Comparison of ENCODE assay signal across 8 mouse cellular contexts in the genomic region with DNA sequence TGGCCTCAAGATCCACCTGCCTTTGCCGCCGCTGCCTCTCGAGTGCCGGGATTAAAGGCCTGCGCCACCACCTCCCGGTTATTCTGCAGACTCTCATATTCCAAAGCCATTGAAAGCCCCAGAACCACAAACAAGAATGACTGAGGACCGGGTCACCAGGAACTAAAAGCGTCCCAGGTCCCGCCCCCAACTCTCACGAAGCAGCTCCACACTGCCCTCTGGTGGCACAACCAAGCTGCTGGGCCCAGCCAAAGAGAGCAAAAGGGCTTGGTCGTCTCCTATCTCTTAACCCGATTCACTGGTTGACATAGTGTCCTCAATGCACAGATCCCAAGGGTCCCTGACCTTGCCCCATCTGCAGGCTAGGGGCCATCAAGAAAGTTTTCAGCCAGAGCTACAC. TPM values are rescaled to one million over a fixed set of nuclear protein-coding genes. Genes with fewer than 3 reads are reported as not detected.
DNase-seq lines count a peak whose midpoint lies in the region; ATAC-seq and TF ChIP-seq lines count a peak whose summit lies in the region.

No protein-coding gene starts in this region.

- peak overlapping the region; percentile 53 for H3K9ac ChIP-seq in heart, adult 2 months (ENCODE audit: low read depth, low read length)
- no peak overlapping the region for H3K9ac ChIP-seq in limb, embryonic 11.5 days (ENCODE audit: low read length)
- H3K9ac ChIP-seq in midbrain, embryonic 12.5 days (replicated peaks) = no peak overlapping the region

- H3K4me1 ChIP-seq in embryonic facial prominence, embryonic 10.5 days = peaks cover 55% of the 10 kb centered on the region
- peaks cover 12% of the 10 kb centered on the region for H3K4me1 ChIP-seq in heart, adult 2 months (ENCODE audit: control insufficient read depth, insufficient read depth, low read length)
- H3K4me1 ChIP-seq in limb, embryonic 11.5 days (ENCODE audit: control insufficient read depth, insufficient read depth, low read length) = peaks cover 22% of the 10 kb centered on the region
- peaks cover 19% of the 10 kb centered on the region for H3K4me1 ChIP-seq in midbrain, embryonic 12.5 days

- ATAC-seq in limb, embryonic 11.5 days (ENCODE audit: insufficient number of reproducible peaks, low FRiP score, low TSS enrichment, low read depth) = no peak
- no peak for ATAC-seq in midbrain, embryonic 12.5 days (ENCODE audit: low FRiP score, low read depth)

- peak overlapping the region; percentile 32 for H3K4me2 ChIP-seq in limb, embryonic 11.5 days (ENCODE audit: low read depth, severe bottlenecking)
- H3K4me2 ChIP-seq in midbrain, embryonic 12.5 days (replicated peaks) = peak overlapping the region; percentile 48

- peak; percentile 94 for DNase-seq in adrenal gland, postnatal 14 days
- peak; percentile 90 for DNase-seq in embryonic facial prominence, embryonic 10.5 days (ENCODE audit: low spot score)
- DNase-seq in heart, adult 2 months = peak; percentile 89 to 94
- DNase-seq in kidney, adult 18-20 months = peak; percentile 94
- DNase-seq in limb, embryonic 11.5 days (ENCODE audit: low spot score) = peak; percentile 95
- peak; percentile 92 for DNase-seq in right cerebral cortex, postnatal 4 days
- DNase-seq in yolk sac, embryonic 10.5 days (ENCODE audit: low spot score) = peak; percentile 81

- no peaks in the 10 kb centered on the region for H3K36me3 ChIP-seq in embryonic facial prominence, embryonic 10.5 days (replicated peaks)
- H3K36me3 ChIP-seq in heart, adult 2 months (ENCODE audit: control insufficient read depth, insufficient read depth, low read length) = no peaks in the 10 kb centered on the region
- H3K36me3 ChIP-seq in limb, embryonic 11.5 days (ENCODE audit: control insufficient read depth, insufficient read depth, low read length) = no peaks in the 10 kb centered on the region
- H3K36me3 ChIP-seq in midbrain, embryonic 12.5 days = no peaks in the 10 kb centered on the region

- WGBS in embryonic facial prominence, embryonic 10.5 days = under 1% methylated on average over 12 of the region's 12 CpGs
- 2% methylated on average over 12 of the region's 12 CpGs for WGBS in heart, adult 2 months
- 3% methylated on average over 12 of the region's 12 CpGs for WGBS in limb, embryonic 11.5 days
- WGBS in midbrain, embryonic 12.5 days = under 1% methylated on average over 12 of the region's 12 CpGs

- no peaks in the 10 kb centered on the region for H3K79me2 ChIP-seq in heart, adult 2 months (replicated peaks; ENCODE audit: control insufficient read depth, insufficient read depth, low read length)

- peak; percentile 68; the same call in 1 of the 2 replicates for TF ChIP-seq EP300 in heart, adult 2 months (IDR thresholded peaks at IDR 0.05; ENCODE audit: insufficient read depth, low read depth, low read length)

- TF ChIP-seq CTCF in heart, adult 2 months (IDR thresholded peaks at IDR 0.05) = no peak; the same call in 1 of the 2 replicates

- peak overlapping the region; percentile 43 for H3K4me3 ChIP-seq in embryonic facial prominence, embryonic 10.5 days
- H3K4me3 ChIP-seq in heart, adult 2 months = peak overlapping the region; percentile 50
- peak overlapping the region; percentile 15; the same call in 1 of the 2 replicates for H3K4me3 ChIP-seq in limb, embryonic 11.5 days (ENCODE audit: low read depth, low read length)
- H3K4me3 ChIP-seq in midbrain, embryonic 12.5 days = peak overlapping the region; percentile 25

- intact Hi-C loops in heart, adult 2 months (cut with DNase I) = loop anchor here (1.0 kb wide), 2 partner anchors 15 to 70 kb away; no protein-coding TSS in a partner anchor

- peak; percentile 45; the same call in 1 of the 2 replicates for TF ChIP-seq POLR2A in heart, adult 2 months (IDR thresholded peaks at IDR 0.05; ENCODE audit: insufficient read depth, low read depth, low read length)

- H3K27ac ChIP-seq in embryonic facial prominence, embryonic 10.5 days (replicated peaks) = no peak overlapping the region
- H3K27ac ChIP-seq in heart, adult 2 months = peak overlapping the region; percentile 59
- no peak overlapping the region for H3K27ac ChIP-seq in limb, embryonic 11.5 days (replicated peaks; ENCODE audit: low read depth, low read length)
- no peak overlapping the region for H3K27ac ChIP-seq in midbrain, embryonic 12.5 days (replicated peaks)

- H3K9me3 ChIP-seq in embryonic facial prominence, embryonic 10.5 days = no peaks in the 10 kb centered on the region
- H3K9me3 ChIP-seq in limb, embryonic 11.5 days (ENCODE audit: control insufficient read depth, low read length) = no peaks in the 10 kb centered on the region
- no peaks in the 10 kb centered on the region for H3K9me3 ChIP-seq in midbrain, embryonic 12.5 days

- H3K27me3 ChIP-seq in embryonic facial prominence, embryonic 10.5 days (replicated peaks; ENCODE audit: low read depth, poor library complexity, severe bottlenecking) = peaks cover 65% of the 10 kb centered on the region
- H3K27me3 ChIP-seq in heart, adult 2 months (ENCODE audit: control insufficient read depth, insufficient read depth, low read length) = peaks cover 1% of the 10 kb centered on the region; the same call in 1 of the 2 replicates
- peaks cover 48% of the 10 kb centered on the region for H3K27me3 ChIP-seq in limb, embryonic 11.5 days (ENCODE audit: control insufficient read depth, insufficient read depth, low read length)
- H3K27me3 ChIP-seq in midbrain, embryonic 12.5 days = peaks cover 67% of the 10 kb centered on the region

RNA-seq across cellular contexts. Expression of gene Trnp1, which starts 3.9 kb away (rescaled TPM):
- 4.0 and 8.6 TPM in 2 replicates for total RNA-seq in adrenal gland, postnatal 14 days (2021)
- polyA plus RNA-seq in embryonic facial prominence, embryonic 10.5 days (2016; fragmentation: Nextera tagmentation; extraction: Ambion mirVana) = 0.57 and 1.1 TPM in 2 replicates
- 1 to 10 TPM; 2.0 to 2.1 TPM for total RNA-seq in heart, adult 2 months (2021)
- polyA plus RNA-seq in heart, adult 2 months (2012; rRNA removed) = 2.3 and 2.4 TPM in 2 replicates
- 1.5 and 1.9 TPM in 2 replicates for polyA plus RNA-seq in limb, embryonic 11.5 days (2014; fragmentation: Nextera tagmentation; extraction: Ambion mirVana)
- polyA plus RNA-seq in midbrain, embryonic 12.5 days (2016; fragmentation: Nextera tagmentation; extraction: Ambion mirVana) = 1.9 and 2.3 TPM in 2 replicates

RNA-seq across cellular contexts. Expression of gene Tent5b, which starts 14.5 kb away (rescaled TPM):
- total RNA-seq in adrenal gland, postnatal 14 days (2021) = 0.67 and 2.0 TPM in 2 replicates
- polyA plus RNA-seq in embryonic facial prominence, embryonic 10.5 days (2016; fragmentation: Nextera tagmentation; extraction: Ambion mirVana) = 1.0 and 1.2 TPM in 2 replicates
- 1 to 10 TPM; 2.0 to 2.3 TPM for total RNA-seq in heart, adult 2 months (2021)
- 1.4 and 1.9 TPM in 2 replicates for polyA plus RNA-seq in heart, adult 2 months (2012; rRNA removed)
- polyA plus RNA-seq in limb, embryonic 11.5 days (2014; fragmentation: Nextera tagmentation; extraction: Ambion mirVana) = 0.51 and 0.71 TPM in 2 replicates
- polyA plus RNA-seq in midbrain, embryonic 12.5 days (2016; fragmentation: Nextera tagmentation; extraction: Ambion mirVana) = 0.13 and 0.60 TPM in 2 replicates

RNA-seq across cellular contexts. Expression of gene Kdf1, which starts 24.3 kb away (rescaled TPM):
- total RNA-seq in adrenal gland, postnatal 14 days (2021) = 1.8 and 2.0 TPM in 2 replicates
- 11.0 and 13.6 TPM in 2 replicates for polyA plus RNA-seq in embryonic facial prominence, embryonic 10.5 days (2016; fragmentation: Nextera tagmentation; extraction: Ambion mirVana)
- total RNA-seq in heart, adult 2 months (2021) = not detected
- polyA plus RNA-seq in heart, adult 2 months (2012; rRNA removed) = 0.23 TPM in 1 of 2 replicates, not detected in the other
- 3.8 and 5.8 TPM in 2 replicates for polyA plus RNA-seq in limb, embryonic 11.5 days (2014; fragmentation: Nextera tagmentation; extraction: Ambion mirVana)
- polyA plus RNA-seq in midbrain, embryonic 12.5 days (2016; fragmentation: Nextera tagmentation; extraction: Ambion mirVana) = 0.57 and 0.89 TPM in 2 replicates

RNA-seq across cellular contexts. Expression of gene Nudc, which starts 51.4 kb away (rescaled TPM):
- total RNA-seq in adrenal gland, postnatal 14 days (2021) = 159 and 160 TPM in 2 replicates
- 489 and 518 TPM in 2 replicates for polyA plus RNA-seq in embryonic facial prominence, embryonic 10.5 days (2016; fragmentation: Nextera tagmentation; extraction: Ambion mirVana)
- total RNA-seq in heart, adult 2 months (2021) = 10 to 100 TPM; 70.5 to 78.8 TPM
- 40.5 and 52.5 TPM in 2 replicates for polyA plus RNA-seq in heart, adult 2 months (2012; rRNA removed)
- polyA plus RNA-seq in limb, embryonic 11.5 days (2014; fragmentation: Nextera tagmentation; extraction: Ambion mirVana) = 354 and 372 TPM in 2 replicates
- polyA plus RNA-seq in midbrain, embryonic 12.5 days (2016; fragmentation: Nextera tagmentation; extraction: Ambion mirVana) = 370 and 391 TPM in 2 replicates

RNA-seq across cellular contexts. Expression of gene Nr0b2, which starts 58.7 kb away (rescaled TPM):
- 32.6 and 34.2 TPM in 2 replicates for total RNA-seq in adrenal gland, postnatal 14 days (2021)
- 0.17 TPM in 1 of 2 replicates, not detected in the other for polyA plus RNA-seq in embryonic facial prominence, embryonic 10.5 days (2016; fragmentation: Nextera tagmentation; extraction: Ambion mirVana)
- 10 to 100 TPM; 13.1 to 14.5 TPM for total RNA-seq in heart, adult 2 months (2021)
- 28.3 and 45.4 TPM in 2 replicates for polyA plus RNA-seq in heart, adult 2 months (2012; rRNA removed)
- polyA plus RNA-seq in limb, embryonic 11.5 days (2014; fragmentation: Nextera tagmentation; extraction: Ambion mirVana) = not detected in 2 replicates
- not detected in 2 replicates for polyA plus RNA-seq in midbrain, embryonic 12.5 days (2016; fragmentation: Nextera tagmentation; extraction: Ambion mirVana)
